Mouse (Mus musculus): ENCODE results near the gene Lactb. TPM values are rescaled to one million over a fixed set of nuclear protein-coding genes. Genes with fewer than 3 reads are reported as not detected.

The Lactb gene
- polyA plus RNA-seq (2017; shearing (Covaris generic)), result 4.1 TPM

DNA sequence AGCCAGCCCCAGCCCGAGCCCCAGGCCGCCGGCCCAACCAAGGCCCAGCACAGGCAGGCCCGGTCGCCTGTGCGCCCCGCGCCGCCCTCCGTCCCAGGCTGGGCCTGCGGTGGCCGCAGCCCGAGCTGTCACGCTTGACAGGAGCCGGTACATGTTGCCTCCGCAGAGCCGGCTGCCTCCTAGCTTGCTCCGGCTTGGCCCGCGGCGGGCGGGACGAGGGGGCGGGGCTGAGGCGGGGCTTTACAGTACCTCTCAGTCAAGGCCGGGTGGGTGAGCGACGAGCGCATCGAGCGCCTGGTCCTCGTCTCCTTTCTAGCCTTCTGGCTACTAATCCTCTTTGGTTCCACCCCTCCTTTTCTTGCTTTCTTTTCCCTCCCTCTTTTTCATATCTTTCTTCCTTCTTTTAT is at the start of gene Lactb:
Gene Lactb (minus strand): TSS at position 246 of the 407 bp plus-strand sequence.

DNA sequence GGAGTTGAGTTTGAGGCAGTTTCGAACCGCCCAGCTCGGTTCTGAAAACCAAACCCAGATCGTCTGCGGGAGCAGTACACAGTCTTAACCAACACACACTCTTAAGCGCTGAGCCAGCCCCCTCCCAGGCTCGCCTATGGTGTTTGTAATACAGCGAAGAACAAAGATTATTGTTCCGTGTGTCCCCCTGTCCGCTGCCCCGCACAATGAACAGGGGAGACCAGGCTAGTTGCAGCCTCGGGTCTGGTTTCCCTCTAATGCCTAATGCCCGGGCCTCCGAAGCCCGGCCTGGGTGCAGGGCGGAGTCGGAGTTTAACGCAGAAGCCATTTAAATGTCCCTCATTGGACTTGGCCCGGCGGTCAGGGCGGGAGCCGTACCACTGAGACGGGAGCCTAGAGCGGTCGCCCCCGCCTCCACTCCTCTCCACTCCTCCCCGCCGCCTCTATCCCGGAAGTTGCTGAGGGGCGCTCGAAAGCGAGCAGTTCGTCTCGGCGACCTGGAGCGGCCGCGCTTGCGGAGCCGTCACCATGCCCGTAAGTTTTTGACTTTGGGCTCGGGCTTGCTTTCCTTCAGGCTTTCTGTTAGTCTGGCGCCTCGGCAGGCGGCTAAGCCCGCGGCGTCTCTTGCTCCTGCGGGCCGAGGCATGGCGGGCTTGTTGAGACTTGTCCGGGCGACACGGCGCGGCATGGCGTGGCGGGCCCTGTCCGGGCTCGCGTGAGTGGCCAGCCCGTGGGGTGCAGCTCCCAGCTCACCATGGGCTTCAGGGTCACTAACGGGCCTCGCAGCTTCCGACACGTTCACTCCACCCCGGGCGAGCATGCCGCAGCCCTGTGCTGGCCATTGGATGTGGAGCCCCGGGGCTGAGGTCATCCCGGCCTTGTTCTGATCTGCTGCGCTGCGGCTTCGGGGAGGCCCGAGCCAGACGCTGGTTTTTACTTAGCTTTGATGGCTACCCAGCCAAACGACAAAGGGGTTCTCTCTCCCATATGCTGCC is 29.3 kb downstream of the Lactb start, which contains the start of gene Rps27l:
Gene Rps27l (plus strand): TSS at position 440 of the 995 bp plus-strand sequence.

DNA sequence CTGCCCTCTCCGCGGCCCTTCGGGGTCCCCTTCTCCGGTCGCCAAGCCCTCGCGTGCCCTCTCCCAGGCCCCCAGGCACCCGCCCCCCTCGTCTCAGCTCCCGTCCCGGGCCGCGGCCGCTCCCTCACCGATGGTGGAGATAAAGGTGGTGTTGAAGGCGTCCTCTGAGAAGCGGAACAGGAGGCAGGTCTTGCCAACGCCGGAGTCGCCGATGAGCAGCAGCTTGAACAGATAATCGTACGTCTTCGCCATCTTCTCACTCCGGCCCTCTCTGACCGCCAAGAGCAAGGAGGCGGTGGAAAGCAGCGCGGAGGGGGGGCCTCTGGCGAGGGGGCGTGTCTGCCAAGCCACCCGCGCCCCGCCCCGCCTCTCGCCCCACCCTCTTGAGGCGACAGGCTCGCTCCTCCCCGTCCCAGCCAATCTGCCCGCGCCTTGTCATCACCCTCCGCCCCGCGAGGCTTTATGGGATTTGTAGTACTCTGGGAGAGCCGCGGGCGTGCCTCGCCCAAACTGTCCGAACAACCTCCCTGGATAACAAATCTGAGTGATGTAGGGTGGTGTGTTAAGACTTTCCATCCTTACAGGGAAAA is 55.8 kb downstream of the Lactb start, which contains the start of gene Rab8b:
Gene Rab8b (minus strand): TSS at position 306 of the 590 bp plus-strand sequence.

Other genes with a start within 250 kb of the Lactb start
- gene Aph1b, start 180.0 kb downstream of the Lactb start, polyA plus RNA-seq (2017; shearing (Covaris generic)), result 2.6 TPM
- gene Gm10647, start 178.4 kb downstream of the Lactb start, polyA plus RNA-seq (2017; shearing (Covaris generic)), result not detected
- gene Aph1c, start 140.8 kb downstream of the Lactb start, polyA plus RNA-seq (2017; shearing (Covaris generic)), result 0.99 TPM
- 183 TPM for gene Rab8b, start 55.8 kb downstream of the Lactb start, polyA plus RNA-seq (2017; shearing (Covaris generic))
- gene Rps27l, start 29.4 kb downstream of the Lactb start, polyA plus RNA-seq (2017; shearing (Covaris generic)), result 264 TPM
- 32.3 TPM for gene Tpm1, start 73.9 kb upstream of the Lactb start, polyA plus RNA-seq (2017; shearing (Covaris generic))